Mouse (Mus musculus): ENCODE results near the gene Dennd1a.

Dennd1a gene

GRCm38 (mm10) chr2:37879697-37880096, 407.5 kb downstream of the Dennd1a start:
- DNase-seq (ENCODE audit: low read depth), result no peak

DNA sequence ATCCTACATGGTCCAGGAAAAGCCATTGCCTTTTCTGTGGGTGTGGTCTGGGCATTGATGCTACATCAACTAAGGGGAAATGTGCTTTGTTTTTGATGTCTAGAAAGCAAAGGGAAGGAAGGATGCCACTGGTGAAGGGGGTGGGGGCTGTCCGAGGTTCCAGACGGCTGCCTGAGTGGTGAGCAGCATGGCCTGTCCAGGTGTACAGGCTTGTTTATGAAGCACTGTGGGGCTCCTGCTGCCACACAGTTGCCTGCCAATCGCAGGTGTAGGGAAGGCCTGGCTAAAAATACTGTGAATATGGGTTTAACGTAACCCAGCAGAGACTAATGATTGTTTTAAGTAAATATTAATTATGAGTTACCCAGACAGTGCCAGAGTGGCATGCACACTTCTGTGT, 414.4 kb downstream of the Dennd1a start:
- no peak for DNase-seq (ENCODE audit: low read depth)

DNA sequence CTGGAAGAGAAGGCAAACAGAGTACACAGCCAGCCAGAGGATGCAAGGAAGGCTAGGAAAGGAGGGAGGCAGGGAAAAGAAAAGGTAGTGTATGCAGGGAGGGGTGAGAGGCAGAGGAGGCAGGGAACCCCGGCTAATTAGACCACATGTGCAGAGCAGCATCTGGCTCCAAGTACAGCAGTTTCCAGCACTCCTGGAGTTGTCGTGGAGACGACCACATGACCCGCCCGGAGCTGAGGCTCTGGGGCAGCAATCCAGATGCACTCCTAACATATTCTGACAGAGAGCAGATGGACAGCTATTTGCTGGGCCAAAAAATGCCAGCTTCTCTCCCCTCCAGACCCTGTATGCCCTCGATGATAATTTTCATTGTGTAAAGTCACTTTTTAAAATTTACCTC, 417.6 kb downstream of the Dennd1a start:
- DNase-seq (ENCODE audit: low read depth), result no peak

DNA sequence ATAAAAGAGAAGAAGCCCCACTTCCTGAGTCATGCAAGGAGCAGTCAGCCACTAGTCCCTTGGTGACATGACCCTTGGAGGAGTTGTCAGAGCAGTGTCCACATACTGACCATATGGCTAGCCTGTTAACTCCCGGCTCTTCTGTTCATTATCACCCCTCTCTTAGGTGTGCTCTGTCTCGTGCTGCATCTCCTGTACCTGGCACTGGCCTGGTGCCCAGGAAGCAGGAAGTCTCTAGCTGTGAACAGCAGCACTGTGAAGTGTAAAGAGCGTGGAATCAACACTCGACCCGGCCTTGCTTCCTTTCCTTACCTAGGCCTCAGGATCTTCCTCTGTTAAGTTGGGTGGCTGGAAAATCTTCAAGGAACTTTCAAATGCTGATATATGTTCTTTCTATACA, 419.8 kb downstream of the Dennd1a start:
- no peak for DNase-seq (ENCODE audit: low read depth)

GRCm38 (mm10) chr2:37857472-37857871, 429.7 kb downstream of the Dennd1a start:
- DNase-seq (ENCODE audit: low read depth), result no peak

GRCm38 (mm10) chr2:37856955-37857354, 430.2 kb downstream of the Dennd1a start:
- DNase-seq (ENCODE audit: low read depth), result no peak

DNA sequence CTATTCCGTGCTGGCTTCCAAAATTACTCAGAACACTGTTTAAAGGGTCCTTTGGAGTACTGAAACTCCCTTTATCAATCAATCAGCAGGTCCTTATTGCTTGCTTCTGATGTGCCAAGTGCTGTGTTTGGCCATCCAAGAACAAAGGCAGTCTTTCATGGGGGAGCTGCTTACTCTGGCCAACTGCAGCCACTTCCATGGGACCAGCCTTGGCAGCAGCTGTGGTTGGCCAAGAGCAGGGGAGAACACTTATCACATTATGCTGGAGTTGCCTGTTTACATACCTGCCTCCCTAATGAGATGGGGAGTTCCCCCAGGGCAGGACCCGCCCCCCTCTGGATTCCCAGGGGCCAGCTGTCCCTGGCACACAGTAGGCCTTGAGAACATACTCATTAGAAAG, 432.0 kb downstream of the Dennd1a start:
- peak; percentile 77 for DNase-seq (ENCODE audit: low read depth)

- DNase-seq (ENCODE audit: low read depth), result peak; percentile 49
Observed at GRCm38 (mm10) chr2:37853878-37854435, 433.2 kb downstream of the Dennd1a start.

GRCm38 (mm10) chr2:37850626-37851025, 436.6 kb downstream of the Dennd1a start:
- DNase-seq (ENCODE audit: low read depth), result no peak

DNA sequence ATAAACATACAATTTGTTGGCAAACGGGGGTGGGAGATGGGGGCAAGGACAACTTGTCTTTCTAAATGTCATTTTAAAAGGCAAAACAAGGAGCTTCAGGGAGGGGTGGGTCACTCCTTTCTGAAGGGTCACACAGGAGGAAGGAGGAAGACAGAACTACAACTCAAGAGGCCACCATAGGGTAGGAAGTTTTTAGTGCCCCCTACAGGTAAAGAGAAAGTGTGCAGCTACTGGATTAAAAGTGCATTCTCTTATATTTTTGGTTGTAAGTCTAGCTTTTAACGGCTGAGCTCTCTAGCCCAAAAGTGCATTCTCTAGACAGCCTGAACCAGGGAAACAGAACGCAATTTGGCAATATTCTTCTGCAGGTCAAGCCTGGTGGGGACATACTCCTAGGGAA, 437.8 kb downstream of the Dennd1a start:
- no peak for DNase-seq (ENCODE audit: low read depth)

- DNase-seq (ENCODE audit: low read depth), result no peak
Observed at GRCm38 (mm10) chr2:37842719-37843118, 444.5 kb downstream of the Dennd1a start.

DNA sequence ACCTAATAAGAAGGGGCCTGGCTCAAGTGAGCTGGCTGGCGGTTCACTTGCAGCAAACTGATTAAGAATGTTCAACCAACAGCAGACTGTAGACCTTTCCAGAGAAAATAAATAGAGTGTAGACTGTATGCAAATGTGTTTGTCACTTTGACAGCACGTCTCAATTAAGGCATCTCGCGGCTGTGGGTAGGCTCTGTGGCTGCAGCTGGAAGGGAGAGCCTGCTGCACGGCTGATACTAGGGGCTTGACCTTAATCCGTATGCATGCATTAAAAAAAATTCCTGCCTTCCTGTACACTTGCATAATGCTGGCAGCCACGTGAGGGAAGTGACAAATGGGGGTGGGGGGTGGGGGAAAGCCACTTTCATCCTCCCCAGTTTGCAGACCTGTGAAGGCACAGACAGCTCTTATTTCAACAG, 445.0 kb downstream of the Dennd1a start:
- peak; percentile 40 for DNase-seq (ENCODE audit: low read depth)

- DNase-seq (ENCODE audit: low read depth), result peak; percentile 65
Observed at GRCm38 (mm10) chr2:37839922-37840321, 447.3 kb downstream of the Dennd1a start.

DNA sequence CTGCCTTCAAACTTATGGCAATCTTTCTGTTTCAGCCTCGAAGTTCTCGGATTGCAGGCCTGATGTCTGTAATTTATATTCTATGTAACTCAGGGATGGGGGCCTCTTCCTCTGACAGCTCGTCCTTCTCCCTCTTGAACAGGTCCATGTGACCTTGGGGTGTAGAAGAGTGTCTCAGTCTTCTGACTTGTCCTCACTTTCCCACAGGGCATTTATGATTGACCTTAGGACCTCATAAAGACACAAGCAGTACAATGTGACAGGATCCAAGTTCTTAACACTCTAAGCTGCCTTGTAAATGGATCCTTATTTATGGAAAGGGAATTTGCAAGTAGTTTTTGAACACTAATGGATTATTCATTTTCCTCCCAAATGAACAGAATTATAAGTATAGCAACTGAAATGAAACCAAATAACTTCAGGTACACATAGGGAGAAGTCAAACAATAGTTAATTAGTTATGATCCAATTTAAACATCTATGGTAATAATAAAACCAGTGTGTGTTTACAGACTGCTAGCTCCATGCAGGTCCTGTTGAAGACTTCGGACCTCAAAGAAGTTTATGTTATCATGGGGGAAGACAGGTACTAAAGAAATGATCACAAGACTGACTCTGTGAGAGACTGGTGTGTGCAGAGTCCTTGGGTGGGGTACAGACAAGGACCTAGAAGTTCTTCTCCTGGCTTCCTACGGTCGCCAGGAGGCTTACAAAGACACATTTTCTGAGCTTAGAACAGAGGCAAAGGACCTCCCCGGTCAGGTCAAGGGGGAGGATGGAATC, 448.8 kb downstream of the Dennd1a start:
- no peak for DNase-seq (ENCODE audit: low read depth)

DNA sequence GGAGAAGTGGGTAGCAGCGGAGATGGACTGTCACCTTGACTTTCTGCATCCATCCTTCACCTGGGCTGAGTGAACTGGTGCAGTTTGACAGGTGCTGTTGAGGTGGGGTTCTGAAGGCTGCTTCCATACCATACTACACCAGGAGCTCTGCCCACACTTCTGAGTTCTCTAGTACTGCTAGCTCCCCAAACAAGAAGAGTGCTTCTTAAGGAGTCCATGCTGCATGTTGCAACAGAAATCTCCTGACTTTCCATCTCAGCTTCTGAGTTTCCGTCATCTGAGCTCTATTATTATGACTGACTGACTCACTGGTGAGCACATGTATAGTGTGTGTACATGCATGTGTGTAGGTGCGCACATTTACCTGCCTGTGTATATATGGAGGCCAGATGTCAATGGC, 449.6 kb downstream of the Dennd1a start:
- no peak for DNase-seq (ENCODE audit: low read depth)

- DNase-seq (ENCODE audit: low read depth), result no peak
Observed at GRCm38 (mm10) chr2:37836926-37837325, 450.3 kb downstream of the Dennd1a start.

DNA sequence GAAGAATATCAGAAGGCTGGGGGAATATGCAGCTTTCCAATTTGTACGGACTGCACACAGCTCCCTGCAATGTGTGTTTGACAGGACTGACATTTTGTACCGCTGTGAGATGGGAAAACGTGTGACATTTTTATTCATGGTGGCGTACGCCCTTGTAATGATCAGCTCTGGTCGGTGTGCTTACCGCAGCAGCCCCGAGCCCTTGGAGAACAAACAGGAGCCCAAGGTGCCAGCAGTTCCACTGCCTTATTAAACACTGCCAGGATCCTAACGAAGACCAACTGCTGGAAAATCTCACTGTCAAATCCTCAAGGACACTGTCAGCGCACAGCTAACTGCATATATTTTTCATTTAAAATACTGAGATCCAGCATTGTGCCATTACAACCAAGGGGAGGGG, 454.9 kb downstream of the Dennd1a start:
- no peak for DNase-seq (ENCODE audit: low read depth)

- no peak for DNase-seq (ENCODE audit: low read depth)
Observed at GRCm38 (mm10) chr2:37829758-37830275, 457.4 kb downstream of the Dennd1a start.

DNA sequence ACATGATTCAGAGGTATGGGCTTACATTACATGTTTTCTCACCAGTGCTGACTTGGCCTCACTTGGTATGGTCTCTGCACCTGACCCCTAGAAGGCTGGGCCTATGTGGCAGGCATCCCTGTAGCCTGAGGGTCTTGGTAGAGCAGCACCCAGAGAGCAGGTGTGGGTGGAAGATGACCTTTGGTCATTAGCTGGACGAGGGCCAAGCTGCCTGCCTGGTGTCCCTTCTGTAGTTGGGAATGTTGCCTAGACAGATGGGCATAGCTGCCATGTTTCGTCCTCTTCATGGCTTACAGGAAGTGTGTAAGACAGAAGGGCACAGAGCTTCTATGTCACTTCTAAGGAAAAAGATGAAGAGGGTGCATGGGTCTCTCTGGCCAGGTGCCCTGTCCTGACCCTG, 463.4 kb downstream of the Dennd1a start:
- DNase-seq (ENCODE audit: low read depth), result no peak

DNA sequence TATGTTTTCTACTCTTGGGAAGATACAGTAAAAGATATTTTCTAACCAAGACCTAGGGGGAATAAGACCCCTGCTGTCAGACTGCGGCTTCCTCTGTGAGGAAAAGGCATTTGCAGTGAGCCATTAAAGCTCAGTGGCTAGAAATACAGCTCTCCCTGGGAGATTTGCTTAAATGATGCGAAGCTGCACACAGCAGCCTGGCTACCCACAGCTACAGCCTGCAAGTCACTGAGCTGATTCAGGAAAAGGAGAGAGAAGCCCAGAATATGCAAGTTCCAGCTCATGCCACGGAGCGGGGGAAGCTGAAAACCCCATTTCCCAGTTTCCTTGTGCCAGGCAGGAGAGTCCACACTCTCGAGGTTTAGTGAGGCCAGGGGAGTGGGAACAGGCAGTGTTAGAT, 465.1 kb downstream of the Dennd1a start:
- DNase-seq (ENCODE audit: low read depth), result no peak

GRCm38 (mm10) chr2:37819526-37820152, 467.6 kb downstream of the Dennd1a start:
- no peak for DNase-seq (ENCODE audit: low read depth)

GRCm38 (mm10) chr2:37818761-37819525, 468.2 kb downstream of the Dennd1a start:
- DNase-seq (ENCODE audit: low read depth), result no peak
